Mouse (Mus musculus) midbrain, postnatal 0 days (tissue): ENCODE measurements at regions not wholly inside any gene's neighbourhood (a gene's known extent, or its start where the extent isn't known, plus 50 kb on each side); places are given as distances from the start of the nearest gene placed in this dataset.

Source experiments
- ATAC-seq: fragments of 200-750 bp; cut with Nextera tagmentation; 2 replicates; pipeline ENCODE4 v1.8.0; 2017; ENCODE audit warnings: moderate number of reproducible peaks, mild to moderate bottlenecking, moderate TSS enrichment, moderate library complexity; ENCODE audit not compliant: low FRiP score
- DNase-seq: peaks from one replicate; pipeline ENCODE4 v3.0.0-alpha.2; 2015; ENCODE audit warnings: low spot score
- H3K27ac ChIP-seq: fragments of 300-500 bp; sonication (generic); 2 replicates; pipeline ENCODE4 v1.5.1; 2014; ENCODE audit warnings: low read depth, mild to moderate bottlenecking, low read length, mixed read lengths
- H3K27me3 ChIP-seq: fragments of 300-500 bp; sonication (generic); 2 replicates; pipeline ENCODE4 v1.6.1; 2014; ENCODE audit warnings: low read length, control low read depth, mixed read lengths; ENCODE audit not compliant: insufficient read depth
- H3K36me3 ChIP-seq: fragments of 300-500 bp; sonication (generic); 2 replicates; pipeline ENCODE4 v1.6.1; 2014; ENCODE audit warnings: low read length, control low read depth, mixed read lengths; ENCODE audit not compliant: insufficient read depth
- H3K4me1 ChIP-seq: fragments of 300-500 bp; sonication (generic); 2 replicates; pipeline ENCODE4 v1.6.1; 2014; ENCODE audit warnings: mild to moderate bottlenecking, control low read depth, antibody characterized with exemption, low read length, mixed read lengths; ENCODE audit not compliant: insufficient read depth
- H3K4me2 ChIP-seq: fragments of 300-500 bp; sonication (generic); 2 replicates; pipeline ENCODE4 v1.6.1; 2014; ENCODE audit warnings: low read depth, mild to moderate bottlenecking, low read length, mixed read lengths; ENCODE audit not compliant: poor library complexity, severe bottlenecking
- H3K4me3 ChIP-seq: fragments of 300-500 bp; sonication (generic); 2 replicates; pipeline ENCODE4 v1.5.1; 2014; ENCODE audit warnings: low read depth, mild to moderate bottlenecking, low read length, moderate library complexity
- H3K9ac ChIP-seq: fragments of 300-500 bp; sonication (generic); replicated peaks from 2 replicates; pipeline ENCODE4 v1.6.1; 2014; ENCODE audit warnings: mild to moderate bottlenecking, low read length, moderate library complexity, mixed read lengths; ENCODE audit not compliant: poor library complexity, severe bottlenecking
- H3K9me3 ChIP-seq: fragments of 300-500 bp; sonication (generic); 2 replicates; pipeline ENCODE4 v1.6.1; 2016; ENCODE audit warnings: low read length, control low read depth
- CTCF ChIP-seq: IDR thresholded peaks from 2 replicates; pipeline ENCODE4 v1.5.1; 2016; ENCODE audit warnings: antibody characterized with exemption, mild to moderate bottlenecking
- WGBS: fragments of 180-500 bp; shearing (Covaris S2); extraction: QIAGEN DNeasy Blood & Tissue Kit; methylation state at CpG from one replicate; pipeline ENCODE4 v1.1.7; 2014; 5-methylcytosine and 5-hydroxymethylcytosine counted together

GRCm38 (mm10) chr11:26971161-26971560 lies 377.4 kb upstream of the Vrk2 start:
- Histone ChIP-seq H3K4me2 (no peak overlapping the region), H3K4me3 (no peak overlapping the region), H3K4me1 (no peaks in the 10 kb centered on the region), H3K27me3 (no peaks in the 10 kb centered on the region), H3K9me3 (no peaks in the 10 kb centered on the region), H3K36me3 (no peaks in the 10 kb centered on the region), H3K27ac (no peak overlapping the region), H3K9ac (no peak overlapping the region)
- no peak for TF ChIP-seq CTCF
- ATAC-seq (no peak), DNase-seq (no peak)
- 56% methylated on average over 2 of the region's 2 CpGs for WGBS

DNA sequence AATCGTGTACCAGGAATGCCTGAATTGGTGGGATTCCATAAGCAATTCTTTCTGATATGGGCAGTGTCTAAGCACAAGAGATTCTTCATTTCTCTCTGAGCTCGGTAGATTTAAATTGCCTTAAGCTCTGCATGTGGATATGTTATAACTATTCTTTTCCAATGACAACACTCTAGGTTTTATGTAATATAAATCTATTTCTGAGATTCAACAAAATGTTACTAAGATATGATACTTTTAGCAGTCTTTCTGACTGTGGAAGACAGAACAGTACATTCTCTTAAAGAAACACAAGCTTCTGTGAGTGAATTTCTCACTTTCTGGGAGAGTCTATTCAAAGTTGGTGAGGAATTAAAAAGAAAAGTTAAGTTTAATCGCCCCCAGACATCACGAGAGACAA lies 373.6 kb upstream of the Vrk2 start:
- Histone ChIP-seq H3K4me1 (no peaks in the 10 kb centered on the region), H3K27me3 (no peaks in the 10 kb centered on the region), H3K9me3 (no peaks in the 10 kb centered on the region), H3K27ac (no peak overlapping the region), H3K4me2 (no peak overlapping the region), H3K4me3 (no peak overlapping the region), H3K9ac (no peak overlapping the region), H3K36me3 (no peaks in the 10 kb centered on the region)
- no peak for ATAC-seq
- no peak for DNase-seq
- no peak for TF ChIP-seq CTCF
- WGBS = 75% methylated on average over 4 of the region's 4 CpGs

DNA sequence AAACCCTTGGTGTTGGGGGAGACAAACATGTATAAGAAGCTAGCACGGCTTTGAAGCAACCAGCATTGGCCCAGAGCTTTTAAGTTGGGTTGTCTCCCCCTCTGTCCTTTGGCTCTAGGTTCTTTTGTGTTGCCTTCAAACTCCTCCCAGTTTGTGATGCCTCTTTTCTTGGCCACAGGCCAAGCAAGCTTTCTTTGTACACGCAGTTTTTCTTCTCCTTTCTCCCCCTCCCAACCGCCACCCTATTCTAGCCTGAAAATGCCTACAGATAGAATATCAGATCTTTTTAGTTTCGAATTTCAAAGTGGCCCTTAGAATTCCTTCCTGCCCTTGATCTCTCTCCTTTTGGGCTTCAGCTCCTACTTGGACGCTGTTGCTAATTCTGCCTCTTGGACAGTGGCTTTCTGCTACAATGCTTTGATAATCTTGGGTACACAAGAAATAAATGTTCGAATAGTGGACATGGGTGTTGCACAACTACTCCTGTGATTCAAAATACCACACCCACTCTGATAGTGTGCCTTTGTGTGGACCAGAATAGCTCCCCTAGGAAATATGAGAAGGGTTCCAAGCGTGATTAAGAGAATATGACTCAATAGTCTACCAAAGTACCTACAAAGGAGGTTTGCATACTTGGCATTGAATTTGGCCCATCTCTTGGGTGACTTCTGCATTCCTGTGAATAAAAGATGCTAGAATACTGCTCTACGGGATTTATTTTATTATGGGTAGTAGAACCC lies 369.3 kb upstream of the Vrk2 start:
- no peak for TF ChIP-seq CTCF
- Histone ChIP-seq H3K9me3 (no peaks in the 10 kb centered on the region), H3K4me3 (no peak overlapping the region), H3K4me1 (no peaks in the 10 kb centered on the region), H3K36me3 (no peaks in the 10 kb centered on the region), H3K27ac (no peak overlapping the region), H3K9ac (no peak overlapping the region), H3K27me3 (no peaks in the 10 kb centered on the region), H3K4me2 (no peak overlapping the region)
- ATAC-seq = no peak
- 46% methylated on average over 8 of the region's 8 CpGs for WGBS
- DNase-seq = peak; percentile 29

- Histone ChIP-seq H3K4me2 (no peak overlapping the region), H3K9ac (no peak overlapping the region), H3K4me3 (no peak overlapping the region), H3K9me3 (no peaks in the 10 kb centered on the region), H3K4me1 (no peaks in the 10 kb centered on the region), H3K36me3 (no peaks in the 10 kb centered on the region), H3K27me3 (no peaks in the 10 kb centered on the region), H3K27ac (no peak overlapping the region)
- WGBS = 51% methylated on average over 18 of the region's 18 CpGs
- ATAC-seq = no peak
- DNase-seq = peak; percentile 31
- TF ChIP-seq CTCF = no peak
Observed at GRCm38 (mm10) chr11:26962040-26962927, 368.5 kb upstream of the Vrk2 start.

- Histone ChIP-seq H3K4me1 (no peaks in the 10 kb centered on the region), H3K9ac (no peak overlapping the region), H3K27me3 (no peaks in the 10 kb centered on the region), H3K9me3 (no peaks in the 10 kb centered on the region), H3K4me3 (no peak overlapping the region), H3K27ac (no peak overlapping the region), H3K36me3 (no peaks in the 10 kb centered on the region), H3K4me2 (0 out of 2 replicates have a peak overlapping the region, but pooled peaks have one; percentile 12)
- DNase-seq (peak; percentile 93), ATAC-seq (peak; percentile 93)
- TF ChIP-seq CTCF = peak; percentile 86
- 2% methylated on average over 5 of the region's 5 CpGs for WGBS
Observed at GRCm38 (mm10) chr11:26961336-26961980, 367.7 kb upstream of the Vrk2 start.
